Mouse (Mus musculus) ES-Bruce4 (cell line): ENCODE measurements around the gene Stk26.

ENCODE experiments used
- CTCF ChIP-seq: IDR thresholded peaks from one replicate; pipeline ENCODE4 v1.8.1; 2011; ENCODE audit warnings: low read depth, low read length
- POLR2A ChIP-seq: IDR thresholded peaks from one replicate; pipeline ENCODE4 v1.8.1; 2011; ENCODE audit warnings: low read length; ENCODE audit not compliant: insufficient read depth

GRCm38 (mm10) chrX:50924629-50925364 is 84.0 kb downstream of the Stk26 start:
- TF ChIP-seq CTCF: no peak
- no peak for TF ChIP-seq POLR2A
